Mouse (Mus musculus): ENCODE measurements around the gene Ctbp2.

The Ctbp2 gene

GRCm38 (mm10) chr7:133041784-133042183 lies 82.4 kb downstream of the Ctbp2 start:
- DNase-seq (ENCODE audit: inconsistent ontology term) = no peak

- peak; percentile 44 for DNase-seq (ENCODE audit: inconsistent ontology term)
Measured at GRCm38 (mm10) chr7:133040688-133041345, 83.3 kb downstream of the Ctbp2 start.

GRCm38 (mm10) chr7:133039556-133040255 lies 84.4 kb downstream of the Ctbp2 start:
- DNase-seq (ENCODE audit: inconsistent ontology term) = no peak

- no peak for DNase-seq (ENCODE audit: inconsistent ontology term)
Measured at GRCm38 (mm10) chr7:133037618-133038017, 86.5 kb downstream of the Ctbp2 start.

GRCm38 (mm10) chr7:133037217-133037616 lies 86.9 kb downstream of the Ctbp2 start:
- DNase-seq (ENCODE audit: inconsistent ontology term) = no peak

GRCm38 (mm10) chr7:133035901-133036300 lies 88.3 kb downstream of the Ctbp2 start:
- no peak for DNase-seq (ENCODE audit: inconsistent ontology term)

- DNase-seq (ENCODE audit: inconsistent ontology term) = peak; percentile 67
Measured at GRCm38 (mm10) chr7:133032589-133033203, 91.5 kb downstream of the Ctbp2 start.

GRCm38 (mm10) chr7:133029496-133030047 lies 94.6 kb downstream of the Ctbp2 start:
- DNase-seq (ENCODE audit: inconsistent ontology term) = no peak

GRCm38 (mm10) chr7:133029004-133029403 lies 95.2 kb downstream of the Ctbp2 start:
- no peak for DNase-seq (ENCODE audit: inconsistent ontology term)

GRCm38 (mm10) chr7:133027930-133028329 lies 96.2 kb downstream of the Ctbp2 start:
- DNase-seq (ENCODE audit: inconsistent ontology term) = no peak

- DNase-seq (ENCODE audit: inconsistent ontology term) = no peak
Measured at GRCm38 (mm10) chr7:133024694-133025093, 99.5 kb downstream of the Ctbp2 start.

- DNase-seq (ENCODE audit: inconsistent ontology term) = no peak
Measured at GRCm38 (mm10) chr7:133019481-133020020, 104.6 kb downstream of the Ctbp2 start.

GRCm38 (mm10) chr7:133018961-133019360 lies 105.2 kb downstream of the Ctbp2 start:
- DNase-seq (ENCODE audit: inconsistent ontology term) = no peak

GRCm38 (mm10) chr7:133015416-133016070 lies 108.6 kb downstream of the Ctbp2 start:
- DNase-seq (ENCODE audit: inconsistent ontology term) = no peak

- DNase-seq (ENCODE audit: inconsistent ontology term) = no peak
Measured at GRCm38 (mm10) chr7:133014631-133015030, 109.5 kb downstream of the Ctbp2 start.

- DNase-seq (ENCODE audit: inconsistent ontology term) = no peak
Measured at GRCm38 (mm10) chr7:133013923-133014322, 110.2 kb downstream of the Ctbp2 start.

- DNase-seq (ENCODE audit: inconsistent ontology term) = peak; percentile 57
Measured at GRCm38 (mm10) chr7:133012637-133013366, 111.4 kb downstream of the Ctbp2 start.

- peak; percentile 59 for DNase-seq (ENCODE audit: inconsistent ontology term)
Measured at GRCm38 (mm10) chr7:133011611-133012010, 112.5 kb downstream of the Ctbp2 start.

- DNase-seq (ENCODE audit: inconsistent ontology term) = peak; percentile 58
Measured at GRCm38 (mm10) chr7:133011191-133011590, 113.0 kb downstream of the Ctbp2 start.

GRCm38 (mm10) chr7:133010477-133010876 lies 113.7 kb downstream of the Ctbp2 start:
- no peak for DNase-seq (ENCODE audit: inconsistent ontology term)

GRCm38 (mm10) chr7:133009676-133010075 lies 114.5 kb downstream of the Ctbp2 start:
- no peak for DNase-seq (ENCODE audit: inconsistent ontology term)

All from Muller cell, postnatal 12 days (primary cell).